Mouse (Mus musculus) liver, embryonic 12.5 days (tissue): ENCODE data around the gene Zfp513. TPM values are rescaled to one million over a fixed set of nuclear protein-coding genes. Genes with fewer than 3 reads are reported as not detected.

Source experiments
- ATAC-seq: fragments of 200-750 bp; cut with Nextera tagmentation; 2 replicates; pipeline ENCODE4 v1.8.0; 2017; ENCODE audit warnings: moderate number of reproducible peaks, mild to moderate bottlenecking, moderate library complexity
- H3K27ac ChIP-seq: fragments of 300-500 bp; sonication (generic); 2 replicates; pipeline ENCODE4 v1.5.1; 2016; ENCODE audit warnings: mild to moderate bottlenecking
- H3K27me3 ChIP-seq: fragments of 300-500 bp; sonication (generic); replicated peaks from 2 replicates; pipeline ENCODE4 v1.6.1; 2016; ENCODE audit warnings: mild to moderate bottlenecking, moderate library complexity
- H3K36me3 ChIP-seq: fragments of 300-500 bp; sonication (generic); 2 replicates; pipeline ENCODE4 v1.6.1; 2016; ENCODE audit warnings: mild to moderate bottlenecking, moderate library complexity
- H3K4me1 ChIP-seq: fragments of 300-500 bp; sonication (generic); 2 replicates; pipeline ENCODE4 v1.6.1; 2016
- H3K4me2 ChIP-seq: fragments of 300-500 bp; sonication (generic); 2 replicates; pipeline ENCODE4 v1.6.1; 2016; ENCODE audit warnings: mild to moderate bottlenecking, moderate library complexity
- H3K4me3 ChIP-seq: fragments of 300-500 bp; sonication (generic); 2 replicates; pipeline ENCODE4 v1.5.1; 2016; ENCODE audit warnings: mild to moderate bottlenecking, moderate library complexity
- H3K9ac ChIP-seq: fragments of 300-500 bp; sonication (generic); 2 replicates; pipeline ENCODE4 v1.6.1; 2016; ENCODE audit warnings: mild to moderate bottlenecking, moderate library complexity
- H3K9me3 ChIP-seq: fragments of 300-500 bp; sonication (generic); replicated peaks from 2 replicates; pipeline ENCODE4 v1.6.1; 2016; ENCODE audit warnings: mild to moderate bottlenecking, moderate library complexity
- whole genome bisulfite sequencing: fragments of 180-500 bp; shearing (Covaris S2); methylation state at CpG from one replicate; pipeline ENCODE4 v1.1.7; 2016; ENCODE audit not compliant: insufficient replicate concordance; 5-methylcytosine and 5-hydroxymethylcytosine counted together
- polyA plus RNA-seq: library from polyadenylated mRNA; unstranded; fragments of >200 nt; fragmentation: Nextera tagmentation; extraction: Ambion mirVana; gene quantifications from 2 replicates; pipeline ENCODE4 v1.2.1, GENCODE M21; 2016

The Zfp513 gene
- 4.5 and 7.2 TPM in 2 replicates for polyA plus RNA-seq

DNA sequence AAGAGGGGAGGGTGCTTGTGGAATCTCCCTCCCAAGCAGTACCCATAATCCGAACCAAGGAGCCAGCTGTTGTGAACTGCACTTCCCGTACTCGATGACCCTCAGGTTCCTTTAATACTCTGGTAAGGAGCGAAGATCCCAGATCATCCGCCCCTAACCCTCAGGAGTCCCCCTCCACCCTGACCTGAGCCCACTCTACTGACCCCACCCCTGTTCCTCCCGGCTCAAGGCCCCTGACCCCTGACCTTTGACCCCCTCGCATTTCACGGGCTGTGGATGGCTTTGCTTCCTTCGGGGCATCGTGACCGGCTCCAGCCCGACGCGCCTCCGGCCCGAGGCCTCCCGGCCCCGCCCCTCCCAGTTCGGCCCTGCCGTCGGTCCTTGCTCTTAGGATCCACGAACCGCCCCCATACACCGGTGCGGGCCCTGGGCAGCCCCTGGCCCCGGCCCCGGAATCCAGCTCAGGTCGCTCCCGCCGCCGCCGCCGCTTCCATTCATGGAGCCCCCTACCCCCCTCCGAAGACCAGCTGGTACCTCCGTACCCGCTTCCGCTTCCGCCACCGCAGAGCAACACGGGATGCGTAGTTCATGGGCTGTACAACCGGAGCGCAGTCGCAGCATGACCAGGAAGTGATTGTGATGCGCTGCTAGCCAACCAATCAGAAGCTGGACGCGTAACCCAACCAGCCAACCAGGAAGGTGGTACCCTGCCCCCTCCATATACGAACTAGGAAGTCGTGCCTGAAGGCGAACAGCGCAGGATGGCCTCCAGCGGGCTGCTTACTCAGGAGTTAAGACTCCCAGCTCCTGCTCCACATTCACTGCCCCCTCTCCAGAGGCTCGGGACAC lies at the start of gene Zfp513:
Gene Zfp513, minus strand, starts transcription at position 562 of the 849 bp plus-strand sequence.
- H3K27ac ChIP-seq = peak within 1 kb of the TSS; percentile 87
- peak; percentile 95 for ATAC-seq
- H3K4me2 ChIP-seq = peak within 1 kb of the TSS; percentile 89
- H3K27me3 ChIP-seq = no peaks in the 10 kb centered on the region
- peaks cover 36% of the 10 kb centered on the region for H3K4me1 ChIP-seq
- H3K9ac ChIP-seq = peak within 1 kb of the TSS; percentile 81
- peak within 1 kb of the TSS; percentile 80 for H3K4me3 ChIP-seq
- H3K36me3 ChIP-seq = peaks cover 85% of the 10 kb centered on the region
- WGBS = under 1% methylated on average over 53 of the region's 53 CpGs
- H3K9me3 ChIP-seq = peaks cover 5% of the 10 kb centered on the region

DNA sequence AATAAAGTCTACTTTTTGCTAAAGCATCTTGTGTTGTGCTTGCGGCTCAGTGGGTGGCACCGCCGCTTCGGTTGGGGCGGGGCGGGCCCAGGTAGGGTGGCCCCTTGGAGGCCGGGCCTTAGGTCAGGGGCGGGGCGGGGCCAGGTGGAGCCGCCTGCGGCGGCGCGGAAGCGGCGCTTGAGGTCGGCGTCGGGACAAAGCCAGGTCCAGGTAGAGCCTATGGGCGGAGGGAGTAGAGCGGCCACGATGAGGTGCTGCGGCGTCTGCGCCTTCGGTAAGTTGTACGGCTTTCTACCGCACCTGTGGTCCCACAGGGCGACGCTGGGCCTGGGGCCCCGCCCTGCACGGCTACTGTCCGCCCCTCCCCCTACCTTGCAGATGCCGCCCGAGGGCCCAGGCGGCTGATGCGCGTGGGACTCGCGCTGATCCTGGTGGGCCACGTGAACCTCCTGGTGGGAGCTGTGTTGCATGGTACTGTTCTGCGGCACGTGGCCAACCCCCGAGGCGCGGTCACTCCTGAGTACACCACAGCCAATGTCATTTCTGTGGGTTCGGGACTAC lies 49.5 kb upstream of the Zfp513 start, which contains the start of gene Krtcap3:
Gene Krtcap3, plus strand, starts transcription at position 151 of the 561 bp plus-strand sequence.
- H3K4me1 ChIP-seq = peaks cover 27% of the 10 kb centered on the region
- peak; percentile 77 for ATAC-seq
- H3K27ac ChIP-seq = no peak within 1 kb of the TSS
- peaks cover 82% of the 10 kb centered on the region for H3K36me3 ChIP-seq
- 0 out of 2 replicates have a peak within 1 kb of the TSS, but pooled peaks have one; percentile 2 for H3K9ac ChIP-seq
- H3K9me3 ChIP-seq = no peaks in the 10 kb centered on the region
- H3K4me2 ChIP-seq = peak within 1 kb of the TSS; percentile 65
- WGBS = 62% methylated on average over 47 of the region's 47 CpGs
- no peaks in the 10 kb centered on the region for H3K27me3 ChIP-seq
- peak within 1 kb of the TSS; percentile 50 for H3K4me3 ChIP-seq

DNA sequence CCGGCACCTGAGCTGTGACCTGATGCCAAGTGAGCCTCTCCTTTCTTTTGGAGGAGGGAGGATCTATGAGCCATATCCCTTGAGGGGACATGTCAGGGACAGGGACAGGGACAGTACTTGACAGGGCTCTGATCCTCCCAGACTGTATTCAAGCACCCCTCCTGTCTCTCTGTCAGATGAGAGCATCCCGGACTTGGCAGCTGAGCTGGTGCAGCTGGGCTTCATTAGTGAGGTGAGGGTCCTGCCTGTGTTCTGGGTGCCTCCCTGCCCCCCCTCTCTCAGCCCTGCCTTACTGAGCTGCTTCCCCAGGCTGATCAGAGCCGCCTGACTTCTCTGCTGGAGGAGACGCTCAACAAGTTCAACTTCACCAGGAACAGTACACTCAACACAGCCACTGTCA lies 48.6 kb upstream of the Zfp513 start:
- ATAC-seq = no peak
- Histone ChIP-seq H3K27ac (no peak overlapping the region), H3K36me3 (peaks cover 88% of the 10 kb centered on the region), H3K4me1 (peaks cover 27% of the 10 kb centered on the region), H3K9ac (no peak overlapping the region), H3K4me3 (no peak overlapping the region), H3K4me2 (peak overlapping the region; percentile 65; the same call in 1 of the 2 replicates), H3K9me3 (no peaks in the 10 kb centered on the region), H3K27me3 (no peaks in the 10 kb centered on the region)
- WGBS = 75% methylated on average over 4 of the region's 4 CpGs

DNA sequence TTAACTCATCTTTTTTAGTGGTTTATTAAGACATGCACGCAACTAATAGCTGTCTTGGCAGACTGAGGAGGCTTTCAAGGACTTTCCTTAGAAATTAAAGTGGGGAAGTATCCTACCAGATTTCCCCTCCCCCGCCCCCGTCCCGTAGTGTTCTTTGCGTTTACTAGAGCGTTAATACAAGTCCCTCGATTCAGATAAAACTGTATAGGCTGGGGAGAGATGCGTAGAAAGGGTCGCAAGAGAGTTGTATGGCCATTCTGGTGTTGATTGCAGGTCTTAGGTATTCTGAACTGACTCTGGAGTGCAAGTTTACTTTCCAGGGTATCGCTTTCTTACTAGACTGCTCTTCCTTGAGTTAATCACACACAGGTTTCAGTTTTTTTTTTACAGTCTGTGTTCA lies 40.1 kb upstream of the Zfp513 start:
- Histone ChIP-seq H3K9ac (peak overlapping the region; percentile 97), H3K4me2 (peak overlapping the region; percentile 84), H3K27ac (peak overlapping the region; percentile 96; the same call in 1 of the 2 replicates), H3K36me3 (peaks cover 36% of the 10 kb centered on the region), H3K4me3 (peak overlapping the region; percentile 100), H3K27me3 (no peaks in the 10 kb centered on the region), H3K4me1 (peaks cover 15% of the 10 kb centered on the region), H3K9me3 (no peaks in the 10 kb centered on the region)
- 25% methylated on average over 10 of the region's 10 CpGs for WGBS
- ATAC-seq = no peak

DNA sequence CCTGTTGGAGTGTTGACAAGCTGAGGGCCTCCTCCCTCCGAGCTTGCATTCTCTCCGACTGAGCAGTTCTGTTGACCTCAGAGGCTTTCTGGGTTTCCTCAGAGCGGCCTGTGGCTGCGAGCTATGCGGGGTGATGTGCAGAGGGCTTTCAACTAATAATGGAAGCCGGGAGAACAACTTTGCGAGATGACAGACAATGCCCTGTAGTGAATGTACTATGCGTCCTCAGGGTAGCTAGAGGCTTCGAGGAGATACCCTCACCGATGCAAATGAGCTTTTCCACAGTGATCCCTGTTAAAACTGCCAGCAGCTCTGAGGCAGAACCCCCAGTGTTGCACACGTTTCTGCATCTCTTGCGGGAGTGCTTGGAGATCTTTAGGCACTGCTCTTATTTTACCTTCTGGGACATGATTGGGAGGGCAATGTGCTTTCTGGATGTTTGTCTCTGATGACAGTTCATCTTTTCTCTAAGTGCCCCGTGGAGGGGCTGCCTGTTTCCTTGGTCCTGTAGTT lies 39.5 kb upstream of the Zfp513 start:
- Histone ChIP-seq H3K4me1 (peaks cover 15% of the 10 kb centered on the region), H3K4me3 (peak overlapping the region; percentile 100), H3K9ac (peak overlapping the region; percentile 97), H3K36me3 (peaks cover 30% of the 10 kb centered on the region), H3K9me3 (no peaks in the 10 kb centered on the region), H3K27me3 (no peaks in the 10 kb centered on the region), H3K27ac (peak overlapping the region; percentile 96), H3K4me2 (peak overlapping the region; percentile 84)
- under 1% methylated on average over 13 of the region's 13 CpGs for WGBS
- ATAC-seq = 0 out of 2 replicates have a peak, but pooled peaks have one; percentile 2

DNA sequence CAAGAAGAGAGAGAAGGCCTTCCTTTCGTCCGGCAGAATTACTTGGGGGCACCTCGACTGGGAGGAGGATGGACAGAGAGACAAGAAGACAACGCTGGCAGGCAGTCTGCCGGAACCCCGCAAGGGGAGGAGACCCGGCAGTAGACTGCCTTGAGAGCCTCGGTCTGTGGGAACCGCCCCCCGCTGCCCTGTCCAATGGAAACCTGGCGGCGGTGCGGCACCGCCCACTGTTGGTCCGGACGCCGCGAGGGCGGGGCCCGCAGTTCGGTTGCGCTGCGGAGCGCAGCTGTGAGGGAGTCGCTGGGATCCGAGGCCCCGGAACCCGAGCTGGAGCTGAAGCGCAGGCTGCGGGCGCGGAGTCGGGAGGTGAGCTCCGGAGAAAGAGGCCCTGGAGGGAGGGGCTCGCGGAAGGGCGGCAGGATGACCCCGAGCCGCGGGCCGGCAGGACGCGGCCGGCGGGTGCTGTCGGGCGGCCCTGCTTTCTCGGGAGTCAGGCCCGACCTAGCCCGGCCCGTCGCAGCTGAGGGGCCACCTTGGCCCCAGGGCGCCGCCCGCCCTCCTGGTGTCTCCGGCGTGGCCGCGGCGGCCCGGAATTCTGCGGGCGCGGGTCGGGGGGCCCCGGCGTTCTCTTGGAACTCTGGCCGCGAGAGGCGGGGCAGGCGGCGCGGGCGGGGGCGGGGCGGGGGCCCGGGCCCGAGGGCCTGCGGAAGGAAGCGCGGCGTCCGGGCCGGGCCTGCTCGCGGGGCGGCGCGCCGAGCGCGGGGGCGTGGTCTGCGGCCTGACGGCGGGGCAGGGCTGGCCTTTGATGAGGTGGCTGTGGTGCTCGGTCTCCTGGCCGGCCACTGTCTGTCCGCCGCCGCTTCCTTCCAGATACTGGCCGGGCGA lies 38.8 kb upstream of the Zfp513 start, which contains the start of the genes Nrbp1 and Gm9970:
Gene Nrbp1, plus strand, starts transcription at position 228 of the 885 bp plus-strand sequence.
Gene Gm9970, minus strand, starts transcription at position 596 of the 885 bp plus-strand sequence.
- H3K9me3 ChIP-seq = no peaks in the 10 kb centered on the region
- under 1% methylated on average over 94 of the region's 103 CpGs for WGBS
- peak within 1 kb of the TSS; percentile 96 for H3K27ac ChIP-seq
- H3K27me3 ChIP-seq = no peaks in the 10 kb centered on the region
- peak within 1 kb of the TSS; percentile 97 for H3K9ac ChIP-seq
- H3K4me2 ChIP-seq = peak within 1 kb of the TSS; percentile 84
- H3K4me1 ChIP-seq = peaks cover 15% of the 10 kb centered on the region
- H3K36me3 ChIP-seq = peaks cover 23% of the 10 kb centered on the region
- peak; percentile 94 for ATAC-seq
- H3K4me3 ChIP-seq = peak within 1 kb of the TSS; percentile 100

DNA sequence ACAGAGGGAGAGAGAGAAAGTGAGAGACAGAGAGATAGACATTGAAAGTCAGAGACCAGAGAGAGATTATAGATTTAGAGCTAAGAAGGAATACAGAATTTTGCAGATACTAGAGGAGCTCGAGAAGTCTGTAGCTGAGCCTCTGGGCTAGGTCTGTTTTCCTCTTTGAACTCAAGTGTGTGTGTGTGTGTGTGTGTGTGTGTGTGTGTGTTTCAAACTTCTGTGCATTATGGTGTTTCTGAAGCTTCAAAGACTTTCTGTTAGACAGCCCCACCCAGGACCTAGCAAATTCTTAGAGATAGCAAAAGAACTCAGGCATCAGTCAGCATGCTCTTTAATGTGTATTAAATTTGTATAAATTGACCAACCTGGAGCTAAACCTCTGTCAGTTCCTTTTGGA lies 24.5 kb upstream of the Zfp513 start:
- no peak overlapping the region for H3K4me3 ChIP-seq
- no peak overlapping the region for H3K27ac ChIP-seq
- no peak for ATAC-seq
- no peak overlapping the region for H3K4me2 ChIP-seq
- peaks cover 2% of the 10 kb centered on the region; the same call in 1 of the 2 replicates for H3K4me1 ChIP-seq
- H3K9ac ChIP-seq = no peak overlapping the region
- 61% methylated on average over 1 of the region's 1 CpGs for WGBS
- no peaks in the 10 kb centered on the region for H3K9me3 ChIP-seq
- no peaks in the 10 kb centered on the region for H3K27me3 ChIP-seq
- no peaks in the 10 kb centered on the region for H3K36me3 ChIP-seq

DNA sequence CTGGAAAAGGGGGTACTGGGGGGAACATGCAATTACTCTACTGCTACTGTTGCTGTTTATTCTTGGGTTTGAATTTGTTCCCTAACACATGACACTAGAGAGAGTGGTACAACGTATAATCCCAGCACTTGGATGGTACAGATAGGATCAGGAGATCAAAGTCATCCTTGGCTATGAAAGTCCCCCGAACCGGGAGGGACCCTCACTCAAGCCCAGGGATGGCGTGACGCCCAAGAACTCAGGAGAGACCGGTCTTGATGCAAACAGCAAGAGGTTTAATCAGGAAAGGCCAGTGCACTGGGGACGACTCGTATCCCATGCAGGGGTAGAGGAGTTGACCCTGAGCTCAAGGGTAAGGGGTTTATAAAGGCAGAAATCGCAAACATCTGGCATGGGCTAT lies 20.6 kb upstream of the Zfp513 start:
- Histone ChIP-seq H3K9me3 (no peaks in the 10 kb centered on the region), H3K9ac (no peak overlapping the region), H3K36me3 (no peaks in the 10 kb centered on the region), H3K4me1 (peaks cover 27% of the 10 kb centered on the region), H3K4me3 (no peak overlapping the region), H3K27ac (no peak overlapping the region), H3K27me3 (no peaks in the 10 kb centered on the region), H3K4me2 (no peak overlapping the region)
- no peak for ATAC-seq
- 87% methylated on average over 9 of the region's 9 CpGs for WGBS

DNA sequence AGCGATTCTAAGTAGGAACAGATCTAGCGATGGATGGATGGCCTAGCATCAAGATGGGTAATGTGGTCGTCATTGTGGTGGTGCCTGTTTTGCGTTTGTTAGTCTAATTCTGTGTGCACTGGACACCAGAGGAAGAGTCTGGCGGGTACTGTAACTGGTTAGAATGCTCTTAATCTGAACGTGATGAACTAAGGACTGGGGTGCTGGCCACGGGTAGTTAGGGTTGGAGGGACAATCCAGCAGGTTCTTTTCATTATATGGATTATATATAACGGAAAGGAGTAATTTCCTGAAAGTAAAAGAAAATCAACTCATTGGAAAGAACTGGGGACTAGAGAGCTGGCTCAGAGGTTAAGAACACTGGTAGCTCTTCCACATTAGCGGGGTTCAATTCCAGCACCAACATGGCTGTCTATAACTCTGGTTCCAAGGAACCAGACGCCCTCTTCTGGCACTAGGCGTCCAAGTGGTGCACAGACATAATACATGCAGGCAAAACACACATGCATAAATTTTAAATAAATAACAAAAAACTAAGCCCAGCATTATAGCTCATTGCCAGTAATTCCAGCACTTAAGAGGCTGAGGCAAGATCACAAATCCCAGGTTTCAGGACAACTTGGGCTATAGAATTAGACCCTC lies 19.3 kb upstream of the Zfp513 start:
- 12% methylated on average over 11 of the region's 11 CpGs for WGBS
- H3K27ac ChIP-seq = peak overlapping the region; percentile 86
- peak overlapping the region; percentile 91 for H3K4me2 ChIP-seq
- H3K4me1 ChIP-seq = peaks cover 39% of the 10 kb centered on the region
- peak overlapping the region; percentile 99 for H3K9ac ChIP-seq
- no peaks in the 10 kb centered on the region for H3K9me3 ChIP-seq
- peaks cover 2% of the 10 kb centered on the region for H3K36me3 ChIP-seq
- no peak for ATAC-seq
- H3K4me3 ChIP-seq = peak overlapping the region; percentile 99
- no peaks in the 10 kb centered on the region for H3K27me3 ChIP-seq

DNA sequence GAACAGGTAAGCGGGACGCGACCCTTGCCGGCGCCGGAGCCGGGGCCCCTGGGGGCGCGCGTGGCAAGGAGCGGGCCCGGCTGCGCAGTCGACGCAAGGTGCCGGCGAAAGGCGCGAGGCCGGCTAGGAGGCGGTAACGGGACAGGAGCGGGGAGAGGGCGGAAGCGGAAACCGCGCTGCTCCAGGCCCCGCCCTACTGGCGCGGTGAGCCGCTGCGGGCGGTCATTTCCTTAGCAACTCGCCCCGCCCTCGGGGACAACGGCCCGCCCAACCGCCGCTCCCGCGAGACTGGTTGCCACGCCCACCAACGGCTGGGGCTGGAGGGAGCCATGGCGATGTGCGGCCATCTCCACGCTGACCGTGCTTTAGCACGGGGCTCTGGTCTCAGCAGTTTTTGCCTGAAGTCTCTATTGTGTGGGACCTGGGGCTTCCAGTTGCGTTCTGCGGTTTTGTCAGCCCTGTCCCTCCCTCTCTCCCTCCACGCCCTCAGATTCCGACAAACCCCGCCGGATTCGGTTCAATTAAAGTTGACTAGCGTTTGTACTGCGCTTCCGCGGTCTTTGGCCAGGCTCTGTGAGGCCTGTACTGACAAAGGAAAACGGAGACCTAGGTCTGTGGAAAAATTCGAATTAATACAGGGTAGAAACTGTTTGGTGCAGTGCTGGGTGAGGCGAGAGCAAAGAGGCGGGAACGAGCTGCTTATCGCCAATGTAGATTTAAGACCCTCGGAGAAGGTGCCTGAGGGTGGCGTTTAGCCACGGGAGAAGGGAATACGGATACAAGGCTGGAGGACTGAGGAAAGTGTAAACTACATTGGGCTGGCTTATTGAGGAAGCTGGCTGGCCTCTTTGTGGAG lies 18.6 kb upstream of the Zfp513 start, which contains the start of gene Ppm1g:
Gene Ppm1g, minus strand, starts transcription at position 240 of the 856 bp plus-strand sequence.
- Histone ChIP-seq H3K4me3 (peak within 1 kb of the TSS; percentile 99), H3K4me1 (peaks cover 47% of the 10 kb centered on the region), H3K36me3 (peaks cover 8% of the 10 kb centered on the region), H3K27me3 (no peaks in the 10 kb centered on the region), H3K27ac (peak within 1 kb of the TSS; percentile 96), H3K4me2 (peak within 1 kb of the TSS; percentile 91), H3K9ac (peak within 1 kb of the TSS; percentile 99), H3K9me3 (no peaks in the 10 kb centered on the region)
- ATAC-seq = peak; percentile 93
- under 1% methylated on average over 70 of the region's 70 CpGs for WGBS
